Mouse (Mus musculus) neutrophil, adult 83 days (primary cell): ENCODE data around the gene Sbf1. TPM values are rescaled to one million over a fixed set of nuclear protein-coding genes. Genes with fewer than 3 reads are reported as not detected.

Experiments used
- total RNA-seq, 2 experiments: library from RNA; stranded (reverse); gene quantifications; one replicate each; pipeline ENCODE4 v1.2.4; 2023

Sbf1 gene
- total RNA-seq: 100 to 1,000 TPM; 110 to 118 TPM

GRCm38 (mm10) chr15:89315190-89315731 is at the start of gene Sbf1:
TSS of gene Sbf1 (minus strand) at chr15:89315311.

GRCm38 (mm10) chr15:89355241-89356187 is 40.4 kb upstream of the Sbf1 start, which contains the start of the genes Lmf2 and Ncaph2:
TSS of gene Lmf2 (minus strand) at chr15:89355659.
TSS of gene Ncaph2 (plus strand) at chr15:89355719.

GRCm38 (mm10) chr15:89334271-89334670 is 19.2 kb upstream of the Sbf1 start, which contains the start of gene Miox:
TSS of gene Miox (plus strand) at chr15:89334398.

GRCm38 (mm10) chr15:89322670-89323522 is 7.8 kb upstream of the Sbf1 start, which contains the start of gene Adm2:
TSS of gene Adm2 (plus strand) at chr15:89322720.

Other genes starting within 250 kb of the Sbf1 start
- gene Trabd, start 240.2 kb downstream of the Sbf1 start, total RNA-seq: 10 to 100 TPM; 48.1 to 49.6 TPM
- 10 to 100 TPM; 21.6 to 26.8 TPM for gene Selenoo, start 226.2 kb downstream of the Sbf1 start, total RNA-seq
- 10 to 100 TPM; 23.9 to 26.2 TPM for gene Tubgcp6, start 192.2 kb downstream of the Sbf1 start, total RNA-seq
- 10 to 100 TPM; 12.4 to 12.6 TPM for gene Hdac10, start 186.6 kb downstream of the Sbf1 start, total RNA-seq
- under 1 TPM; 0.18 to 0.29 TPM for gene Mapk12, start 174.6 kb downstream of the Sbf1 start, total RNA-seq
- gene Mapk11, start 165.7 kb downstream of the Sbf1 start, total RNA-seq: under 1 TPM; 0.18 to 0.24 TPM
- 10 to 100 TPM; 60.7 to 68.5 TPM for gene Plxnb2, start 134.5 kb downstream of the Sbf1 start, total RNA-seq
- 1 to 10 TPM; 1.8 to 2.3 TPM for gene Dennd6b, start 118.8 kb downstream of the Sbf1 start, total RNA-seq
- gene Ppp6r2, start 103.8 kb downstream of the Sbf1 start, total RNA-seq: 10 to 100 TPM; 32.1 to 34.2 TPM
- not detected for gene Adm2, start 7.4 kb upstream of the Sbf1 start, total RNA-seq
- gene Miox, start 19.1 kb upstream of the Sbf1 start, total RNA-seq: not detected
- 10 to 100 TPM; 38.9 to 51.4 TPM for gene Lmf2, start 40.3 kb upstream of the Sbf1 start, total RNA-seq
- gene Ncaph2, start 40.4 kb upstream of the Sbf1 start, total RNA-seq: 100 to 1,000 TPM in 1 of 2 experiments, 10 to 100 TPM in 1; 92.6 to 104 TPM
- gene Sco2, start 58.5 kb upstream of the Sbf1 start, total RNA-seq: 1 to 10 TPM; 5.1 to 5.4 TPM
- gene Tymp, start 61.7 kb upstream of the Sbf1 start, total RNA-seq: under 1 TPM; 0.22 to 0.24 TPM
- gene Odf3b, start 64.0 kb upstream of the Sbf1 start, total RNA-seq: 1 to 10 TPM in 1 of 2 experiments, not detected in 1; 1.1 TPM
- gene Klhdc7b, start 69.6 kb upstream of the Sbf1 start, total RNA-seq: not detected
- gene Syce3, start 95.2 kb upstream of the Sbf1 start, total RNA-seq: not detected
- 1 to 10 TPM; 4.3 to 5.4 TPM for gene Cpt1b, start 110.6 kb upstream of the Sbf1 start, total RNA-seq
- 10 to 100 TPM; 11.1 to 15.7 TPM for gene C730034F03Rik, start 114.3 kb upstream of the Sbf1 start, total RNA-seq
- not detected for gene Gm44502, start 114.4 kb upstream of the Sbf1 start, total RNA-seq
- 100 to 1,000 TPM; 101 to 122 TPM for gene Chkb, start 114.6 kb upstream of the Sbf1 start, total RNA-seq
- gene Mapk8ip2, start 138.6 kb upstream of the Sbf1 start, total RNA-seq: not detected
- gene Arsa, start 162.1 kb upstream of the Sbf1 start, total RNA-seq: 10 to 100 TPM; 12.7 to 14.9 TPM
- gene Shank3, start 184.3 kb upstream of the Sbf1 start, total RNA-seq: 1 to 10 TPM; 1.0 to 3.4 TPM